Mouse (Mus musculus): ENCODE measurements around the gene Tmem256. TPM values are rescaled to one million over a fixed set of nuclear protein-coding genes. Genes with fewer than 3 reads are reported as not detected.

Gene Tmem256
- polyA plus RNA-seq, 1 experiment: 224 TPM

DNA sequence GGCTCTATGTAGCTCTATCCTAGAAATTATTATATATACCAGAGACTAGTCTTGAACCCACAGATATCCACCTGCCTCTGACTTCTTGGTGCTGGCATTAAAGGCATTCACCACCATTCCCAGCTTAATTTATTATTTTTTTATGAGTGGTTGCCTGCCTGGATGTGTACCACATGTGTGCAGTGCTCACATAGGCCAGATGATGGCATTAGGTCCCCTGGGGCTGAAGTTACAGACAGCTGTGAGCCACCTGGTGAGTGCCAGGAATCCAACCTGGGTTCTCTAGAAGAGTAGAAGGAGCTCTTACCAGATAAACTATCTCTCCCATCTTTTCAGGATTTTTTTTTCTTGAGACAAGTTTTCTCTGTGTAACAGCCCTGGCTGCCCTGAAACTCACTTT is 28.0 kb upstream of the Tmem256 start:
- TF ChIP-seq POLR2A (IDR thresholded peaks at IDR 0.05; ENCODE audit: control insufficient read depth, extremely low read depth, insufficient read depth, low read length, poor library complexity) (no peak), CTCF (IDR thresholded peaks at IDR 0.05; ENCODE audit: borderline replicate concordance, control insufficient read depth, extremely low read depth, insufficient read depth, low read length, poor library complexity) (no peak)
- Histone ChIP-seq H3K36me3 (ENCODE audit: control insufficient read depth, insufficient read depth, low read length) (no peaks in the 10 kb centered on the region), H3K27ac (ENCODE audit: control insufficient read depth, insufficient read depth, low read length) (no peak overlapping the region), H3K4me3 (ENCODE audit: control insufficient read depth, insufficient read depth, low read length) (no peak overlapping the region), H3K27me3 (ENCODE audit: control insufficient read depth, insufficient read depth, low read length) (no peaks in the 10 kb centered on the region), H3K4me1 (replicated peaks; ENCODE audit: control insufficient read depth, insufficient read depth, low read length) (no peaks in the 10 kb centered on the region)
- no peak for DNase-seq

DNA sequence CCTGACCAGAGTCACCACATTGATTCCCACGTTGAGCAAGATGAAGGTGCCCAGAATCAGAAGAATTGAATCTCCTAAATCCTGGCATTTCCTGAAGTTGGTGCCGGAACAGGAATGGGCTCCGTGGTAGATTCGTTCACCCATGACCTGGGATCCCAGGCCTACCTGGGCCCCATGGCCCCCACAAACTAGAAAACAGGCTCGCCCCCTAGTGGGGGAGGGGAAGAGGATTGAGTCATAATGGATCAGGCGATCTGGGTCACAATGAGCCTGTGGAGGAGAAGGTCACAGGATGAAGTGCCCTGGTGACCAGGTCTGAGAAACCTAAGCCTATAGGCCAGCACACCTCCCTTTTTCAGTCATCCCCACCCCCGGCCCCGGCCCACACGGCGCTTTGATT is 23.2 kb upstream of the Tmem256 start, which contains the start of gene Gm39566:
Gene Gm39566 (minus strand): TSS at position 144 of the 400 bp plus-strand sequence.
- DNase-seq: peak; percentile 34
- no peaks in the 10 kb centered on the region for H3K36me3 ChIP-seq (ENCODE audit: control insufficient read depth, insufficient read depth, low read length)
- H3K4me1 ChIP-seq (replicated peaks; ENCODE audit: control insufficient read depth, insufficient read depth, low read length): no peaks in the 10 kb centered on the region
- H3K27me3 ChIP-seq (ENCODE audit: control insufficient read depth, insufficient read depth, low read length): no peaks in the 10 kb centered on the region
- TF ChIP-seq POLR2A (IDR thresholded peaks at IDR 0.05; ENCODE audit: control insufficient read depth, extremely low read depth, insufficient read depth, low read length, poor library complexity): no peak
- peak; percentile 28; the same call in 1 of the 2 replicates for TF ChIP-seq CTCF (IDR thresholded peaks at IDR 0.05; ENCODE audit: borderline replicate concordance, control insufficient read depth, extremely low read depth, insufficient read depth, low read length, poor library complexity)
- no peak within 1 kb of the TSS for H3K4me3 ChIP-seq (ENCODE audit: control insufficient read depth, insufficient read depth, low read length)
- 78% methylated on average over 10 of the region's 10 CpGs for WGBS
- H3K27ac ChIP-seq (ENCODE audit: control insufficient read depth, insufficient read depth, low read length): no peak within 1 kb of the TSS

DNA sequence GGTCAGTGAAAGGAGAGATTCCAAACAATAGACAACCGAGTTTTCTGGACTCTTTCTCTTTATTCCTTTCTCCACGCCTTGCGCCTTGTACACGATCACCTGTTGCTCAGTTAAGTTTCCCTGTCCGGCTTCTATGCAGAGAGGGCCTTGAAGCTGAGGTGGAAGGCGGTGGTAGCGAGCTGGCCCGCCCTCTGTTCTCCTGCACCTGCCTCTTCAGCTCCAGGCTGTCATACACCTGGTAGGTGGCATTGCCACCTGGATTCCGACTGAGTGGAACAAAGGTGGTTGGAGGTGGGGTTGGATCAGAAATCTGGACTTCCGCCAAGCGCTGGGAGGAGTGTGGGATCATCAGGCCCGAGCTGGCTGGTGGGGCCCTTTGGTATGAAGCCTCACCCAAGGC is 21.8 kb upstream of the Tmem256 start:
- Histone ChIP-seq H3K4me1 (replicated peaks; ENCODE audit: control insufficient read depth, insufficient read depth, low read length) (no peaks in the 10 kb centered on the region), H3K36me3 (ENCODE audit: control insufficient read depth, insufficient read depth, low read length) (no peaks in the 10 kb centered on the region), H3K27me3 (ENCODE audit: control insufficient read depth, insufficient read depth, low read length) (no peaks in the 10 kb centered on the region), H3K4me3 (ENCODE audit: control insufficient read depth, insufficient read depth, low read length) (no peak overlapping the region), H3K27ac (ENCODE audit: control insufficient read depth, insufficient read depth, low read length) (no peak overlapping the region)
- 95% methylated on average over 12 of the region's 12 CpGs for WGBS
- no peak for DNase-seq
- TF ChIP-seq CTCF (IDR thresholded peaks at IDR 0.05; ENCODE audit: borderline replicate concordance, control insufficient read depth, extremely low read depth, insufficient read depth, low read length, poor library complexity): no peak
- TF ChIP-seq POLR2A (IDR thresholded peaks at IDR 0.05; ENCODE audit: control insufficient read depth, extremely low read depth, insufficient read depth, low read length, poor library complexity): no peak

DNA sequence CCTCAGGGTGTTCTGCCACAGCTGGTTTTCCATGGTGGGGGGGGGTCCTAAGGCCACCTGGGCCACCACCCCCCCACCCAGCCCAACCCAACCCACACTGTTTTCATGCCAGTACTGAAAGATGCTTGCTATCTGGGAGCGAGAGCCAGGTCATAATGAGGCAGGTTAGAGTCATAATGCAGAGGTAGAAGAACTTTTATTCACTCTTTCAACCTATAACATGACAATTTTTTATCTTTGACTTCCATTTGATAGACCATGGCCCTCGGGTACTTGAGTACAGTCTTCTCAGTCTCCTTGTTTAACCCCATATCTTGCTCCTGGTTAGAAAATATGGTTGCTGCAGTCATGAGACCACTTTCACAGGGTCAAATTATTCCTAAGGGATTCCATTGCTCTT is 19.9 kb upstream of the Tmem256 start, which contains the start of gene Spem2:
Gene Spem2 (minus strand): TSS at position 101 of the 400 bp plus-strand sequence.
- Histone ChIP-seq H3K27me3 (ENCODE audit: control insufficient read depth, insufficient read depth, low read length) (no peaks in the 10 kb centered on the region), H3K27ac (ENCODE audit: control insufficient read depth, insufficient read depth, low read length) (no peak within 1 kb of the TSS), H3K4me1 (replicated peaks; ENCODE audit: control insufficient read depth, insufficient read depth, low read length) (no peaks in the 10 kb centered on the region), H3K4me3 (ENCODE audit: control insufficient read depth, insufficient read depth, low read length) (no peak within 1 kb of the TSS), H3K36me3 (ENCODE audit: control insufficient read depth, insufficient read depth, low read length) (no peaks in the 10 kb centered on the region)
- DNase-seq: no peak
- TF ChIP-seq CTCF (IDR thresholded peaks at IDR 0.05; ENCODE audit: borderline replicate concordance, control insufficient read depth, extremely low read depth, insufficient read depth, low read length, poor library complexity): no peak
- no peak for TF ChIP-seq POLR2A (IDR thresholded peaks at IDR 0.05; ENCODE audit: control insufficient read depth, extremely low read depth, insufficient read depth, low read length, poor library complexity)
- WGBS: 91% methylated on average over 2 of the region's 2 CpGs

DNA sequence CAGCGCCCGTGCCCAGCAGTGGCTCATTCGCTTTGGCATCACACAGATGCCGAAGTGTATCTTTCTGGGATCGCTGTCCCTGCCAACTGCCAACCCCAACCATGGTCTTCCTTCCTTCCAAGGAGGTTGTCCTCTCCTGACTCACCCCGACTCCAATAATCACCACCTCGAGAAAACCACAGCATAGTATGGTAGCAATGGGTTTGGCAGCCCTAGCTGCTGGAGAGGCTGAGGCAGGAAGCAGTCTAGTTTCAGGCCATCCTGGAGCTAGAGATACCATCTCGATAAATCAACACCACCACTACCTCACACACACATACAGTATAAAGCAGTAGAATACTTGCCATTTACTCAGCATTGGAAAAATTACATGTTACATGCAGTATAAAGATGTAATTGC is 19.4 kb upstream of the Tmem256 start:
- Histone ChIP-seq H3K4me1 (replicated peaks; ENCODE audit: control insufficient read depth, insufficient read depth, low read length) (no peaks in the 10 kb centered on the region), H3K27me3 (ENCODE audit: control insufficient read depth, insufficient read depth, low read length) (no peaks in the 10 kb centered on the region), H3K4me3 (ENCODE audit: control insufficient read depth, insufficient read depth, low read length) (no peak overlapping the region), H3K27ac (ENCODE audit: control insufficient read depth, insufficient read depth, low read length) (no peak overlapping the region), H3K36me3 (ENCODE audit: control insufficient read depth, insufficient read depth, low read length) (no peaks in the 10 kb centered on the region)
- DNase-seq: no peak
- TF ChIP-seq POLR2A (IDR thresholded peaks at IDR 0.05; ENCODE audit: control insufficient read depth, extremely low read depth, insufficient read depth, low read length, poor library complexity) (no peak), CTCF (IDR thresholded peaks at IDR 0.05; ENCODE audit: borderline replicate concordance, control insufficient read depth, extremely low read depth, insufficient read depth, low read length, poor library complexity) (no peak)
- 65% methylated on average over 8 of the region's 8 CpGs for WGBS

DNA sequence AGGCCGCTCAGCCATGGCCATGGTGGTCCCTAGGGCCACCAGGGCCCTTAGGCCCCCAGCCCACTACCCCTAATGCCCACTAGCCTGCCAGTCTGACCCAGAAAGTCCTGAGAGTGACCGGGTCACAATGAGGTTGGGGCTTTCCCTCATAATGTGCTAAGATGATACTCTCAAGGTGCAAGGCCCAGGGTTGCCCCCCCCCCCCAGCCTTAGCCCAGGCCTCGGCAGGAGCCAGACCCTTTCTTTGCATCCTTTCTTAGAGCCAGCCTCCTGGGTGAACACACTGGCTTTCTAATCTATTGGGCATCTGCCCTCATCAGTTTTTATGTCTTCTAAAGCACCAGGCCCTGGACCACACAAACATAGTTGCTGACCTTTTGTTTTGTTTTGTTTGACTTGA is 16.2 kb upstream of the Tmem256 start, which contains the start of gene Spem1:
Gene Spem1 (minus strand): TSS at position 101 of the 400 bp plus-strand sequence.
- no peak for DNase-seq
- TF ChIP-seq POLR2A (IDR thresholded peaks at IDR 0.05; ENCODE audit: control insufficient read depth, extremely low read depth, insufficient read depth, low read length, poor library complexity) (no peak), CTCF (IDR thresholded peaks at IDR 0.05; ENCODE audit: borderline replicate concordance, control insufficient read depth, extremely low read depth, insufficient read depth, low read length, poor library complexity) (no peak)
- Histone ChIP-seq H3K4me3 (ENCODE audit: control insufficient read depth, insufficient read depth, low read length) (no peak within 1 kb of the TSS), H3K4me1 (replicated peaks; ENCODE audit: control insufficient read depth, insufficient read depth, low read length) (no peaks in the 10 kb centered on the region), H3K27me3 (ENCODE audit: control insufficient read depth, insufficient read depth, low read length) (no peaks in the 10 kb centered on the region), H3K27ac (ENCODE audit: control insufficient read depth, insufficient read depth, low read length) (no peak within 1 kb of the TSS; the same call in 1 of the 2 replicates), H3K36me3 (ENCODE audit: control insufficient read depth, insufficient read depth, low read length) (no peaks in the 10 kb centered on the region)
- whole genome bisulfite sequencing: 93% methylated on average over 3 of the region's 3 CpGs

DNA sequence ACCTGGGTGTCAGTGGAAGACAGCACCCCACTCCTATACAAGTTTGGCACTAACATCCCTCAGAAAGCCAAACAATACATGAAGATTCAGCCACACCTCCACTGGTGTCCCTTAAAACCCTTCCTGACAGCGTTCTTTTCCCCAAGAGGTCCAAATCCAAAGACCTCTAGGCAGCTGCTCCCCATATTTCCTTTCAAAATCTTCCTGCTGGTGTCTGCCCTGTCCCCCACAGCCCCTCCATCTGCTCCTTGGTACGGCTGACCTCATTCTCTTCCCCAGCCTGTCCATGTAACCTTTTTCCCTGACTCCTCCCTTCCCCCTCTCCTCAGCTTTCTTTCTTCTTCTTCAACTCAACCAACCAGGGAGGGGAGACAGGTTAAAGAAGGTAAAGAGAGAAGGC is 14.9 kb upstream of the Tmem256 start:
- WGBS: 89% methylated on average over 2 of the region's 2 CpGs

More for the DNA sequence above, 14.9 kb upstream of the Tmem256 start:
- no peaks in the 10 kb centered on the region for H3K27me3 ChIP-seq (ENCODE audit: control insufficient read depth, insufficient read depth, low read length)
- no peak for DNase-seq
- TF ChIP-seq POLR2A (IDR thresholded peaks at IDR 0.05; ENCODE audit: control insufficient read depth, extremely low read depth, insufficient read depth, low read length, poor library complexity): no peak
- no peak for TF ChIP-seq CTCF (IDR thresholded peaks at IDR 0.05; ENCODE audit: borderline replicate concordance, control insufficient read depth, extremely low read depth, insufficient read depth, low read length, poor library complexity)
- no peak overlapping the region for H3K4me3 ChIP-seq (ENCODE audit: control insufficient read depth, insufficient read depth, low read length)
- H3K27ac ChIP-seq (ENCODE audit: control insufficient read depth, insufficient read depth, low read length): no peak overlapping the region
- H3K36me3 ChIP-seq (ENCODE audit: control insufficient read depth, insufficient read depth, low read length): no peaks in the 10 kb centered on the region
- no peaks in the 10 kb centered on the region for H3K4me1 ChIP-seq (replicated peaks; ENCODE audit: control insufficient read depth, insufficient read depth, low read length)

Data from thymus, adult 2 months (tissue).